Mouse (Mus musculus): ENCODE results near the gene Gm10799.
"Not testable (repeated sequence)": the region's sequence is repeated elsewhere in the genome, so short reads cannot be mapped to it uniquely, and the experiment has no call there.

The Gm10799 gene

DNA sequence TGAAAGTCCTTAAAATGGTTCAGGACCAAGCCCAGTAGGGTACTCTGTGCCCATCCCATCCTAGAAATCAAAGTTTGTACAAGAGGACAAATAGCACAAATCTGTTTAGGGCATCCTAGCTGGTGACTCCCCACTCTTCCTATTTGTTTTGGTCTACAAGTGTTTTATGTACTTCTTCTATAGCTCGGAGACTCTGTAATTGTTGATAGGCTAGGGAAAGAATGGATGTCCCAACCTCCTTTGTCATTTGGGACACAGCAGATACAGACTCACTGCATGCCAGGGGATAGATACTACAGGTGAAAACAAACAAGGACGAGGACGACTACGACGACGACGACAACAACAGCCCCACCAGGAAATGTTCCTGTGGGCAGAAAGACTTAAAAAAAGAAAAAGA lies at the start of gene Gm10799:
Gm10799 (minus strand) TSS at position 101 of the 400 bp plus-strand sequence.
- DNase-seq (ENCODE audit: low read depth in 1 of 2, low spot score in 2 of 2) = not testable (repeated sequence)

DNA sequence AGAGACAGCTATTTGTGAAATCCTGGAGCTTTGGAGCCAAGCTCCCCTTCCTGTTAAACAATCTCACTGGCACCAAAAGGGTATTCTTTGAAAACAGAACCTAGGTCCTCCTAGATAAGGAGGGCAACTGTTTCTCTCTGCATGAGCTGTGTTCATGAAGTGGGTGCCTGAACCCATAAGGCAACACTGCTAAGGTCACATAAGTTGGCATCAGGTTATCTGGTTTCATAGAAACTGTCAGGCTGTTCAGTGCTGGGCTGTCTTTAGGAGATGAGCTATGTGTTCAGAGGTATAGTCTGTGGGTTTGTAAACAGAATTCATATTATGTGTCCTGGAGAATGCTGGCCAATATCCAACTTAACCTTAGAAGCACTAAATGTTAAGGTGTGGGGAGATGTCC lies 48.8 kb upstream of the Gm10799 start:
- not testable (repeated sequence) for DNase-seq (ENCODE audit: low read depth in 1 of 2, low spot score in 2 of 2)

DNA sequence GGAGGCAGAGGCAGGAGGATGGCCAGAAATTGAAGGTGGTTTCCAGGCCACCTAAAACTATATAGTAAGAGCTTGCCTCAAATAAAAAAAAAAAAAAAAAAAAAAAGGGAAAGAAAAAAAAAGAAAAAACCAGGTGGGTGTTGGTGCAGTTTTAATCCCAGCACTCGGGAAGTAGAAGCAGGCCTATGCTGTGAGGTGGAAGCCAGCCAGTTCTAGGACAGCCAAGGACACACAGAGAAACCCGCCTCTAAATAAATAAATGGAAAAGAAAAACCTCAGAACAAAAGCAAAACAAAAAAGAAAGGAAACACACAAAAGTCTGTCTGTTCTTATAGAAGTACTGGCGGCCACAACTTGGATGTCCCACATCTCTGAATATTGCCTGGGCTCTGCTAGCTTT lies 46.5 kb upstream of the Gm10799 start:
- DNase-seq (ENCODE audit: low read depth in 1 of 2, low spot score in 2 of 2) = no peak

- not testable (repeated sequence) for DNase-seq (ENCODE audit: low read depth in 1 of 2, low spot score in 2 of 2)
These were observed 45.2 kb upstream of the Gm10799 start for GRCm38 (mm10) chr2:104113563-104113962.

GRCm38 (mm10) chr2:104111170-104111797 lies 42.9 kb upstream of the Gm10799 start:
- not testable (repeated sequence) for DNase-seq (ENCODE audit: low read depth in 1 of 2, low spot score in 2 of 2)

DNA sequence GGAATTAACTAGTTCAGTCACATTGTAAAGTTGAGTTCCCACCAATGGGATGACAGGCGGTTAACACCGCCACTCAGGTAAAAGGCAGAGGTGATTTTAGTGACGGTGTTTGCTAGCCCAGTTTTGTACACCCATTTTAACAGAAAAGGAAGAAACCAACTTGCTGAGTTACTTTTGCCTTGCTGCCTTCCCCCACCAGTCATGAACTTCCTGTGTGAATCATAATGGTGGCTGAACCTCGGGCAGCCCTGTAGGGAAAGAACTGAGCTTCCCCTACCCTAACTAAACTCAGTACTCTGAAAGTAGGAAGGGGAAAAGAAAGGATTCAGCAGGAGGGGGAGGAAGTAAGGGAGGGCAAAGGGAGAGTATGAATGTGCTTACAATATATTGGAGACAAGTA lies 41.7 kb upstream of the Gm10799 start:
- no peak for DNase-seq (ENCODE audit: low read depth in 1 of 2, low spot score in 2 of 2)

- no peak for DNase-seq (ENCODE audit: low read depth in 1 of 2, low spot score in 2 of 2)
These were observed 41.2 kb upstream of the Gm10799 start for GRCm38 (mm10) chr2:104109528-104109927.

- DNase-seq (ENCODE audit: low read depth in 1 of 2, low spot score in 2 of 2) = not testable (repeated sequence)
These were observed 40.7 kb upstream of the Gm10799 start for GRCm38 (mm10) chr2:104109021-104109420.

- DNase-seq (ENCODE audit: low read depth in 1 of 2, low spot score in 2 of 2) = no peak
These were observed 36.5 kb upstream of the Gm10799 start for GRCm38 (mm10) chr2:104104800-104105199.

- no peak for DNase-seq (ENCODE audit: low read depth in 1 of 2, low spot score in 2 of 2)
These were observed 31.6 kb upstream of the Gm10799 start for GRCm38 (mm10) chr2:104099946-104100345.

GRCm38 (mm10) chr2:104099231-104099585 lies 30.9 kb upstream of the Gm10799 start:
- DNase-seq (ENCODE audit: low read depth in 1 of 2, low spot score in 2 of 2) = no peak

DNA sequence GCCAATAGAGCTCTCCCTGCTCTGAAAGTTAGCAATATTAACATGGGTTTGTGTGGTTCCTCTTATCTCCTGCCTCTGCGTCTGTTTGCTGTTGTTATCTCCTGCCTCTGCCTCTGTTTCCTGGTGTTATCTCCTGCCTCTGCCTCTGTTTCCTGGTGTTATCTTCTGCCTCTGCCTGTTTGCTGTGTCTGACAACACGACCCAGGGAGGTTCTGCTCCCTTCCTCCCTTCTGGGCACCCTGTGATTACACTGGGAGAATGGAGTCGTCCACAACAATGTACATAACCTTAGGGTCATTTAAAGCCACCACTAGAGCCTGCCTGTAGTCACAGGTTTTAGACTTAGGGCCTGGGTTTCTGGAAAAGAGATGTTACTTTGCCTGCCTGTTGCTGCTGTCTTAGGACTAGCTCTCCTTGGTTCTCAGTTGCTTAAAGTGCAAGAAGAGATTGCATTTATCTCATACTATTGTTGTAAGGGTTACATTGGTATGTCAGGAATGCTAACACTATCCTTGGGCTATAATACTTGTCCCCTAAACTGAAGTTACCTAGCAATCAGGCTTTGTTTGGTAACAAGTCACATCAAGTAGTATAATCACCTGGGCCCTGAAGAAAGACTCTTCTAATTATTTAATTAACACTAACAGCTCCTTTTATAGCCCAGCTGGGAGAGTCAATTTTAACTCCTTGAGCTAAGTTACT lies 30.3 kb upstream of the Gm10799 start:
- no peak for DNase-seq (ENCODE audit: low read depth in 1 of 2, low spot score in 2 of 2)

GRCm38 (mm10) chr2:104097396-104097795 lies 29.0 kb upstream of the Gm10799 start:
- DNase-seq (ENCODE audit: low read depth in 1 of 2, low spot score in 2 of 2) = not testable (repeated sequence)

- not testable (repeated sequence) for DNase-seq (ENCODE audit: low read depth in 1 of 2, low spot score in 2 of 2)
These were observed 28.4 kb upstream of the Gm10799 start for GRCm38 (mm10) chr2:104096796-104097195.

GRCm38 (mm10) chr2:104096256-104096655 lies 27.9 kb upstream of the Gm10799 start:
- no peak for DNase-seq (ENCODE audit: low read depth in 1 of 2, low spot score in 2 of 2)

GRCm38 (mm10) chr2:104095741-104096213 lies 27.4 kb upstream of the Gm10799 start, which contains the start of gene Cd59a:
Gene Cd59a, plus strand, starts transcription at chr2:104095801.
- peak in 1 of 2 experiments; percentile 1 for DNase-seq (ENCODE audit: low read depth in 1 of 2, low spot score in 2 of 2)

- DNase-seq (ENCODE audit: low read depth in 1 of 2, low spot score in 2 of 2) = no peak
These were observed 25.0 kb upstream of the Gm10799 start for GRCm38 (mm10) chr2:104093305-104093704.

- not testable (repeated sequence) for DNase-seq (ENCODE audit: low read depth in 1 of 2, low spot score in 2 of 2)
These were observed 19.2 kb upstream of the Gm10799 start for GRCm38 (mm10) chr2:104087562-104087961.

GRCm38 (mm10) chr2:104084027-104084426 lies 15.7 kb upstream of the Gm10799 start:
- not testable (repeated sequence) for DNase-seq (ENCODE audit: low read depth in 1 of 2, low spot score in 2 of 2)

DNA sequence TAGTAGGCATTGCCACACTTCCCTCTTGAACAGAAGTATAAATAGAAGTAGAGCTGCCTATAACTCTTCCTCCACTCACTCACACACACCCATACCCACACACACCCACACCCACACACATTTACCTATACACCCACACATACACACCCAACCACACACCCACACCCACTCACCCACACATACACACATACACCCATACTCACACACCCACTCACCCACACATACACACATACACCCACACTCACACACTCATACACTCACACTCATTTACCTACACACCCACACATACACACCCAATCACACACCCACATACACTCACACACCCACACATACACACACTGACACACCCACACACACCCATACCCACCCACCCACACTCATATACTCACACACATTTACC lies 14.1 kb upstream of the Gm10799 start:
- no peak for DNase-seq (ENCODE audit: low read depth in 1 of 2, low spot score in 2 of 2)

DNA sequence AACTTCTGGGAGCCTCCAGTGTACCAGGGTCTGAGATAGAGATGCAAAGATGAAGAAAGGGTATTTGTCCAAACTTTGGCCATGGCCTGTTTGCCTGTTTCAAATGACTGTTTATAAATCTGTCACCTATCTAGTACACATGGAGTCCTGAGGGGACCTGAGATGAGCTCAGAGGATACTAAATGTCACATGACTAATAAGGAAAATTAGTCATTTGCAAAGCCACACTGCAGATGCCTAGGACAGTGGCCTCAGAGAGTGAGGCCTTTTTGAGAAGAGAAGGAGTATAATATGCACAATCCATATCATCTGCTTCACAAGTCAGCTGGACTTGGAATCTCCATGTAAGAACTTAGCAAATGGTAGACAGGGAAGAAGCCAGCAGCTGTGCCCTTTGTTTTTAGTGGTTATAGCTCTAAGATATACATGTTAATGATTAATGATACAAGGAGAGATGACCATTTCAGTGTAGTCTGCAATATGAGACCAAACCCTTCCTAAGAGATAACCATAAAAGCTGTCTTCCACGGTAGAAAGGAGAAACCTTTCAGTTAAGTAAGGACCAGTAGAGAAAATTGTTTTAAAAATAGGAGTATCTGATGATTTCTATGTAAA lies 13.2 kb upstream of the Gm10799 start:
- not testable (repeated sequence) for DNase-seq (ENCODE audit: low read depth in 1 of 2, low spot score in 2 of 2)

- not testable (repeated sequence) for DNase-seq (ENCODE audit: low read depth in 1 of 2, low spot score in 2 of 2)
These were observed 9.9 kb upstream of the Gm10799 start for GRCm38 (mm10) chr2:104078285-104078684.

Measured in monocyte, adult 2 months (primary cell).